Mouse (Mus musculus) bone marrow, adult 2 months (tissue): ENCODE data around the gene Tmem102. TPM values are rescaled to one million over a fixed set of nuclear protein-coding genes. Genes with fewer than 3 reads are reported as not detected.

ENCODE experiments used
- H3K27ac ChIP-seq: fragments of 200-500 bp; 2 replicates; pipeline ENCODE4 v1.5.1; 2012; ENCODE audit warnings: low read depth, mild to moderate bottlenecking, control low read depth, inconsistent platforms, low read length; ENCODE audit not compliant: control insufficient read depth, poor library complexity, insufficient read depth
- H3K4me1 ChIP-seq: fragments of 200-500 bp; 2 replicates; pipeline ENCODE4 v1.6.1; 2011; ENCODE audit warnings: low read length; ENCODE audit not compliant: control insufficient read depth, insufficient read depth
- H3K4me3 ChIP-seq: fragments of 200-500 bp; replicated peaks from 2 replicates; pipeline ENCODE3; 2011; ENCODE audit warnings: mild to moderate bottlenecking, low read depth, low read length, control low read depth; ENCODE audit not compliant: control insufficient read depth
- CTCF ChIP-seq: fragments of 200-500 bp; IDR thresholded peaks from 2 replicates; pipeline ENCODE4 v1.5.1; 2011; ENCODE audit warnings: low read length, control low read depth; ENCODE audit not compliant: control insufficient read depth, insufficient read depth
- POLR2A ChIP-seq: fragments of 200-500 bp; IDR thresholded peaks from 2 replicates; pipeline ENCODE4 v1.6.1; 2011; ENCODE audit warnings: low read depth, mild to moderate bottlenecking, control low read depth, low read length, borderline replicate concordance; ENCODE audit not compliant: control insufficient read depth
- WGBS: fragments of 180-500 bp; shearing (Covaris S2); methylation state at CpG from one replicate; pipeline ENCODE4 v1.1.7; 2018; 5-methylcytosine and 5-hydroxymethylcytosine counted together
- polyA plus RNA-seq: library from polyadenylated mRNA; stranded (reverse); fragments of >200 nt; gene quantifications from 2 replicates; pipeline ENCODE4 v1.2.4, GENCODE M21; 2011; ENCODE audit warnings: low replicate concordance; ENCODE audit not compliant: missing spikeins, insufficient read depth, insufficient read length

Tmem102 gene
- polyA plus RNA-seq, 1 experiment, result not detected

DNA sequence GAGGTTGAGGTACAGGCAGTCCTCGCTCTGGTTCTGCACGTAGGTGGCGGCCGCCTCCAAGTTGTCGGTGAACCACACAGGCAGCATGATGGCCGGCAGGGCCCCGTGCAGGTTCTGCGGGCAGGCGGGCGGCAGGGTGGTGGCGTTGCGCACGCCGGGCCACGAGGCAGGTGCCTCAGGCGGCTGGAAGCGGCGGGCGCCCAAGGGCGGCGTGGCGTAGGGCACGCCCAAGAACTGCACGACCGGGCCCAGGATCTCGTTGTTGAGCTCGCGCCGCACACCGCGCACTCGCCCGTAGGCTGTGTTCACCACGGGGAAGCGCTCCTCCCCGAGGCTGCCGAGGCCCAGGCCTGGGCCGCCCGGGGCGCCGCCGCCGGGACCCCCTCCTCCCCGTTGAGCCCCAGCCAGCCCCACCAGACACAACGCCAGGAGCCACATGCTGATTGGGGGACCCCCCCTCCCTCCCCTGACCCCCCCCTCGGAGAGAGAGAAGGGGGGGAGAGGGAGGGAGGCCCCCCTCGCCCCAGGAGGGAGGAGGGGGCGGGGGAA, 28.7 kb upstream of the Tmem102 start:
- Histone ChIP-seq H3K4me3 (peak overlapping the region; percentile 29), H3K27ac (no peak overlapping the region), H3K4me1 (peaks cover 2% of the 10 kb centered on the region)
- 6% methylated on average over 28 of the region's 48 CpGs for whole genome bisulfite sequencing
- TF ChIP-seq POLR2A, result peak; percentile 28; the same call in 1 of the 2 replicates
- TF ChIP-seq CTCF, result no peak

DNA sequence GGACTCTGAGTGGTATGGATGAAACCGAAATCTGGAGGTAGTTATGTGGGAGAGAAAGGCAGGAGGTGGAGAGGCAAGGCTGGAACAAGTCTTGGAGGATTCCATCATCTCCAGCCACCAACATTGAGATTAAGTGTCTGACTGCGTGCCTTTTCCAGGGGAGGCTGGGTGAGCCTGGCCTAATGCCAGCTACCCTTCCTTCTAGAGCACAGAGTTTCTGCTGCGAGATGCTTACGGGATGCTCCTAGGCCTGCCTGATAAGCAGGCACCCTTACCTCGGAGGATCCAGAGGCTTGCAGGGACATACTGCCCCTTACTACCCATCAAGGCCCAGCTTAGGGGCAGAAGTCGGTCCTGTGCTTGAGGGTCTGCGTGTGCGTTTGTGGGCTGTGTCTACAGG, 28.1 kb upstream of the Tmem102 start:
- WGBS, result 35% methylated on average over 8 of the region's 8 CpGs
- H3K4me3 ChIP-seq, result peak overlapping the region; percentile 29
- TF ChIP-seq POLR2A (no peak), CTCF (no peak)
- peaks cover 2% of the 10 kb centered on the region for H3K4me1 ChIP-seq
- H3K27ac ChIP-seq, result no peak overlapping the region

DNA sequence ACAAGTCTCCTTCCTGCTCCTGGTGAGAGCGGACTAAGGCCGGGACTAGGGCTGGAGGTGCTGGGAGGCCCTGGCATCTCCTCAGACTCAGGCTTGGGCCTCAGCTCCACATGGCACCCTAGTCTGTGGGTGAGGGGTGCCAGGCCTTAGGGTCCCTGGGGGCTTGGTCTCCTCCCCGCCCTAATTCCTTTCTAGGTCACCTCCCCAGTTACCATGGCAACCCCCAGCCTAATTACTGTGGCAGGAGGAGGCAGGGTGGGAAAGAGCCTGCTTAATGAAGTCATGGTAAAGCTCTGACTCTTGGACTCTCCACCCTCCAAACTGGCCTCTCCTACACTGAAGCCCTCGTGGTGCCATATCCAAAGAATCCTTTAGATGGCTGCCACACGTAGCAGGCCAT, 23.4 kb upstream of the Tmem102 start:
- WGBS, result 88% methylated on average over 5 of the region's 5 CpGs
- Histone ChIP-seq H3K27ac (no peak overlapping the region; the same call in 1 of the 2 replicates), H3K4me1 (peaks cover 1% of the 10 kb centered on the region), H3K4me3 (no peak overlapping the region)
- TF ChIP-seq CTCF (no peak), POLR2A (no peak)

DNA sequence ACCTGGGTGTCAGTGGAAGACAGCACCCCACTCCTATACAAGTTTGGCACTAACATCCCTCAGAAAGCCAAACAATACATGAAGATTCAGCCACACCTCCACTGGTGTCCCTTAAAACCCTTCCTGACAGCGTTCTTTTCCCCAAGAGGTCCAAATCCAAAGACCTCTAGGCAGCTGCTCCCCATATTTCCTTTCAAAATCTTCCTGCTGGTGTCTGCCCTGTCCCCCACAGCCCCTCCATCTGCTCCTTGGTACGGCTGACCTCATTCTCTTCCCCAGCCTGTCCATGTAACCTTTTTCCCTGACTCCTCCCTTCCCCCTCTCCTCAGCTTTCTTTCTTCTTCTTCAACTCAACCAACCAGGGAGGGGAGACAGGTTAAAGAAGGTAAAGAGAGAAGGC, 18.0 kb upstream of the Tmem102 start:
- WGBS, result 83% methylated on average over 2 of the region's 2 CpGs
- TF ChIP-seq CTCF (no peak), POLR2A (no peak)

DNA sequence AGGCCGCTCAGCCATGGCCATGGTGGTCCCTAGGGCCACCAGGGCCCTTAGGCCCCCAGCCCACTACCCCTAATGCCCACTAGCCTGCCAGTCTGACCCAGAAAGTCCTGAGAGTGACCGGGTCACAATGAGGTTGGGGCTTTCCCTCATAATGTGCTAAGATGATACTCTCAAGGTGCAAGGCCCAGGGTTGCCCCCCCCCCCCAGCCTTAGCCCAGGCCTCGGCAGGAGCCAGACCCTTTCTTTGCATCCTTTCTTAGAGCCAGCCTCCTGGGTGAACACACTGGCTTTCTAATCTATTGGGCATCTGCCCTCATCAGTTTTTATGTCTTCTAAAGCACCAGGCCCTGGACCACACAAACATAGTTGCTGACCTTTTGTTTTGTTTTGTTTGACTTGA, 16.7 kb upstream of the Tmem102 start, which contains the start of gene Spem1:
TSS of gene Spem1 (minus strand) at position 101 of the 400 bp plus-strand sequence.
- WGBS, result 83% methylated on average over 3 of the region's 3 CpGs
- H3K4me1 ChIP-seq, result no peaks in the 10 kb centered on the region
- H3K27ac ChIP-seq, result no peak within 1 kb of the TSS
- H3K4me3 ChIP-seq, result no peak within 1 kb of the TSS
- TF ChIP-seq POLR2A (no peak), CTCF (no peak)

More for the DNA sequence above, 18.0 kb upstream of the Tmem102 start:
- Histone ChIP-seq H3K4me3 (no peak overlapping the region), H3K27ac (no peak overlapping the region), H3K4me1 (no peaks in the 10 kb centered on the region)

DNA sequence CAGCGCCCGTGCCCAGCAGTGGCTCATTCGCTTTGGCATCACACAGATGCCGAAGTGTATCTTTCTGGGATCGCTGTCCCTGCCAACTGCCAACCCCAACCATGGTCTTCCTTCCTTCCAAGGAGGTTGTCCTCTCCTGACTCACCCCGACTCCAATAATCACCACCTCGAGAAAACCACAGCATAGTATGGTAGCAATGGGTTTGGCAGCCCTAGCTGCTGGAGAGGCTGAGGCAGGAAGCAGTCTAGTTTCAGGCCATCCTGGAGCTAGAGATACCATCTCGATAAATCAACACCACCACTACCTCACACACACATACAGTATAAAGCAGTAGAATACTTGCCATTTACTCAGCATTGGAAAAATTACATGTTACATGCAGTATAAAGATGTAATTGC, 13.4 kb upstream of the Tmem102 start:
- WGBS, result 53% methylated on average over 8 of the region's 8 CpGs
- no peak overlapping the region for H3K4me3 ChIP-seq
- TF ChIP-seq CTCF (no peak), POLR2A (no peak)
- H3K27ac ChIP-seq, result no peak overlapping the region
- no peaks in the 10 kb centered on the region for H3K4me1 ChIP-seq

DNA sequence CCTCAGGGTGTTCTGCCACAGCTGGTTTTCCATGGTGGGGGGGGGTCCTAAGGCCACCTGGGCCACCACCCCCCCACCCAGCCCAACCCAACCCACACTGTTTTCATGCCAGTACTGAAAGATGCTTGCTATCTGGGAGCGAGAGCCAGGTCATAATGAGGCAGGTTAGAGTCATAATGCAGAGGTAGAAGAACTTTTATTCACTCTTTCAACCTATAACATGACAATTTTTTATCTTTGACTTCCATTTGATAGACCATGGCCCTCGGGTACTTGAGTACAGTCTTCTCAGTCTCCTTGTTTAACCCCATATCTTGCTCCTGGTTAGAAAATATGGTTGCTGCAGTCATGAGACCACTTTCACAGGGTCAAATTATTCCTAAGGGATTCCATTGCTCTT, 12.9 kb upstream of the Tmem102 start, which contains the start of gene Spem2:
TSS of gene Spem2 (minus strand) at position 101 of the 400 bp plus-strand sequence.
- H3K27ac ChIP-seq, result no peak within 1 kb of the TSS
- no peak for TF ChIP-seq POLR2A
- TF ChIP-seq CTCF, result no peak
- H3K4me3 ChIP-seq, result no peak within 1 kb of the TSS
- 70% methylated on average over 2 of the region's 2 CpGs for WGBS
- no peaks in the 10 kb centered on the region for H3K4me1 ChIP-seq

DNA sequence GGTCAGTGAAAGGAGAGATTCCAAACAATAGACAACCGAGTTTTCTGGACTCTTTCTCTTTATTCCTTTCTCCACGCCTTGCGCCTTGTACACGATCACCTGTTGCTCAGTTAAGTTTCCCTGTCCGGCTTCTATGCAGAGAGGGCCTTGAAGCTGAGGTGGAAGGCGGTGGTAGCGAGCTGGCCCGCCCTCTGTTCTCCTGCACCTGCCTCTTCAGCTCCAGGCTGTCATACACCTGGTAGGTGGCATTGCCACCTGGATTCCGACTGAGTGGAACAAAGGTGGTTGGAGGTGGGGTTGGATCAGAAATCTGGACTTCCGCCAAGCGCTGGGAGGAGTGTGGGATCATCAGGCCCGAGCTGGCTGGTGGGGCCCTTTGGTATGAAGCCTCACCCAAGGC, 11.1 kb upstream of the Tmem102 start:
- H3K4me1 ChIP-seq, result no peaks in the 10 kb centered on the region
- no peak overlapping the region for H3K4me3 ChIP-seq
- WGBS, result 84% methylated on average over 12 of the region's 12 CpGs
- TF ChIP-seq CTCF, result no peak
- TF ChIP-seq POLR2A, result no peak
- H3K27ac ChIP-seq, result no peak overlapping the region

DNA sequence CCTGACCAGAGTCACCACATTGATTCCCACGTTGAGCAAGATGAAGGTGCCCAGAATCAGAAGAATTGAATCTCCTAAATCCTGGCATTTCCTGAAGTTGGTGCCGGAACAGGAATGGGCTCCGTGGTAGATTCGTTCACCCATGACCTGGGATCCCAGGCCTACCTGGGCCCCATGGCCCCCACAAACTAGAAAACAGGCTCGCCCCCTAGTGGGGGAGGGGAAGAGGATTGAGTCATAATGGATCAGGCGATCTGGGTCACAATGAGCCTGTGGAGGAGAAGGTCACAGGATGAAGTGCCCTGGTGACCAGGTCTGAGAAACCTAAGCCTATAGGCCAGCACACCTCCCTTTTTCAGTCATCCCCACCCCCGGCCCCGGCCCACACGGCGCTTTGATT, 9.7 kb upstream of the Tmem102 start, which contains the start of gene Gm39566:
TSS of gene Gm39566 (minus strand) at position 144 of the 400 bp plus-strand sequence.
- no peak within 1 kb of the TSS for H3K4me3 ChIP-seq
- 70% methylated on average over 10 of the region's 10 CpGs for WGBS
- H3K4me1 ChIP-seq, result no peaks in the 10 kb centered on the region
- no peak within 1 kb of the TSS for H3K27ac ChIP-seq
- TF ChIP-seq POLR2A, result no peak
- peak; percentile 30; the same call in 1 of the 2 replicates for TF ChIP-seq CTCF
